Mouse (Mus musculus) forebrain, embryonic 13.5 days (tissue): ENCODE results near the gene Plin1. TPM values are rescaled to one million over a fixed set of nuclear protein-coding genes. Genes with fewer than 3 reads are reported as not detected.
A peak's percentile ranks its signal among the peaks of the same experiment; 100 is the strongest.

Source experiments
- ATAC-seq: fragments of 200-750 bp; cut with Nextera tagmentation; 2 replicates; pipeline ENCODE4 v1.8.0; 2017
- H3K27ac ChIP-seq: fragments of 300-500 bp; sonication (generic); 2 replicates; pipeline ENCODE4 v1.5.1; 2015; ENCODE audit warnings: inconsistent platforms, mild to moderate bottlenecking, moderate library complexity
- H3K27me3 ChIP-seq: fragments of 300-500 bp; sonication (generic); 2 replicates; pipeline ENCODE4 v1.6.1; 2015; ENCODE audit warnings: mild to moderate bottlenecking, inconsistent platforms
- H3K36me3 ChIP-seq: fragments of 300-500 bp; sonication (generic); 2 replicates; pipeline ENCODE4 v1.6.1; 2015; ENCODE audit warnings: mild to moderate bottlenecking, inconsistent platforms; ENCODE audit not compliant: poor library complexity, severe bottlenecking
- H3K4me1 ChIP-seq: fragments of 300-500 bp; sonication (generic); 2 replicates; pipeline ENCODE4 v1.6.1; 2015; ENCODE audit warnings: inconsistent platforms
- H3K4me2 ChIP-seq: fragments of 300-500 bp; sonication (generic); 2 replicates; pipeline ENCODE4 v1.6.1; 2015; ENCODE audit warnings: inconsistent platforms, mild to moderate bottlenecking, moderate library complexity
- H3K4me3 ChIP-seq: fragments of 300-500 bp; sonication (generic); 2 replicates; pipeline ENCODE4 v1.5.1; 2015; ENCODE audit warnings: mild to moderate bottlenecking, inconsistent platforms
- H3K9ac ChIP-seq: fragments of 300-500 bp; sonication (generic); 2 replicates; pipeline ENCODE4 v1.6.1; 2015; ENCODE audit warnings: mild to moderate bottlenecking, inconsistent platforms
- H3K9me3 ChIP-seq: fragments of 300-500 bp; sonication (generic); replicated peaks from 2 replicates; pipeline ENCODE4 v1.6.1; 2016; ENCODE audit warnings: inconsistent platforms
- WGBS: fragments of 180-500 bp; shearing (Covaris S2); methylation state at CpG from one replicate; pipeline ENCODE4 v1.1.7; 2015; 5-methylcytosine and 5-hydroxymethylcytosine counted together
- polyA plus RNA-seq: library from polyadenylated mRNA; unstranded; fragments of >200 nt; fragmentation: Nextera tagmentation; extraction: Ambion mirVana; gene quantifications from 2 replicates; pipeline ENCODE4 v1.2.1, GENCODE M21; 2015

Gene Plin1
- polyA plus RNA-seq, 1 experiment from 2014 or later = 0.21 TPM

DNA sequence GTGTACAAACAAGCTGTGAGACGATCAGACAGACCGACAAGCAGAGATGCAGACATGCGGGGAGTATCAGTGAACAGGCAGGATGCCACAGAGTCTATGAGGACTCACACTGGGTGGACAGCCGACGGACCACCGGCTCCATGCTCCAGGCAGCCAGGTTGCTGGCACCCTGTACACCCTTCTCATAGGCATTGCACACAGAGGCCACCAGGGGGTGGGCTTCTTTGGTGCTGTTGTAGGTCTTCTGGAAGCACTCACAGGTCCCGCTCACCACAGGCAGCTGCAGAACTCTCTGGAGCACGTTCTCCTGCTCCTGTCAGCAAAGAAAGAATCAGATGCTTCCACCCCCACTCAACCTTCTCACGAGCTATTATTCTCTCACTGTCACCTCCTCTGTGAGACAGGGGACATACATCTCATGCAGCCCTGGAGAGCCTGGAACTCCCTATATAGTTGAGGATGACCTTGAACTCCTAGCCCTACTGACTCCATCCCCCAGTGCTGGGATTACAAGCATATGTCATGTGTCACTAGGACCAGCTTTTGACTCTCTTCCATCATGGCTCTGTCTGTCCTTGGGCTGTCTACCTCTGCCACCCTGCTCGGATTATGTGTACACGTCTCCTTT is 2.8 kb downstream of the Plin1 start:
- peaks cover 4% of the 10 kb centered on the region; the same call in 1 of the 2 replicates for H3K36me3 ChIP-seq
- no peak overlapping the region for H3K27ac ChIP-seq
- H3K4me1 ChIP-seq = no peaks in the 10 kb centered on the region
- no peak overlapping the region for H3K4me2 ChIP-seq
- ATAC-seq = peak; percentile 37
- H3K27me3 ChIP-seq = 0 out of 2 replicates have a peak, but pooled peaks cover 2% of the 10 kb centered on the region
- H3K4me3 ChIP-seq = no peak overlapping the region
- H3K9ac ChIP-seq = no peak overlapping the region
- WGBS = 71% methylated on average over 11 of the region's 11 CpGs
- H3K9me3 ChIP-seq = no peaks in the 10 kb centered on the region

DNA sequence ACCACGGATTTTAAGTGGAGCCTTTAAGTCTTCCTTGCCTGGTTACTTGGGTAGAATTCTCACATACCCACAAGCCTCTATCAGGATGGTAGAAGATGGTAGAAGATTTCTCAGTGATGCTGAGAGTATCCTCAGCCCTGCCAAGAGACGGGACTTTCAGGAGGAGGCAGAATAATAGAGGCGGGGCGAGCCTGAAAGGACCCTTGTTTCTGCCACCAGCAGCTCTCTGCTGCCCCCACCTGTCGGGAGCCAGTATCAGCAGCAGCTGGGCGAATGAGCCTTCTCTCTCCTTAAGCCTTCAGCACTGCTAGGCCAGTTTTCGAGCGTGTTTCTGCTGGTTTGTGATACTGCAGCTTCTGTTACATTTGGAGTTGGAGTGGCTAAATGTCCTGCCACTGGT is 3.5 kb downstream of the Plin1 start:
- Histone ChIP-seq H3K4me1 (no peaks in the 10 kb centered on the region), H3K9ac (no peak overlapping the region), H3K27ac (no peak overlapping the region), H3K36me3 (no peaks in the 10 kb centered on the region), H3K4me2 (0 out of 2 replicates have a peak overlapping the region, but pooled peaks have one; percentile 10), H3K4me3 (no peak overlapping the region), H3K9me3 (no peaks in the 10 kb centered on the region), H3K27me3 (0 out of 2 replicates have a peak, but pooled peaks cover 2% of the 10 kb centered on the region)
- 4% methylated on average over 8 of the region's 8 CpGs for WGBS
- peak; percentile 54 for ATAC-seq

DNA sequence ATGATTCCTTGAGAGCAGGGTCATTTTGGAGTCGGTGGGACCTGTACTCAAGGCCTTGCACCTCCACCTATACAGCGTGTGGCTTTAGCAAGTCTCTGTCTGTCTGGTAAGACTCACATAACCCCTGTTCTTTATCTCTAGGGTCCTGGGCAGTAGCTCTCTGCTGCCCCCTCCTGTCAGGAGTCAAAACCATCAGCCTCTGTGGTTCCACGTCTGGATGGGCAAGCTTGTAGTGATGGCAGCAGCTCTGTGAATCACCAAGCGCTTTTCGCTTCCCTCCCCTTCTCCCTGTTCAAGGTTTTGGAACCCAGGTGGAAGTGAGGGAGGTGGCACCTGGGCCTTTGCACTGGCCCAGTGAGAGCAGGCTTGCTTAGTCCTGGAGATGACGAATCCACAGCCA is 4.5 kb downstream of the Plin1 start:
- 24% methylated on average over 6 of the region's 6 CpGs for WGBS
- Histone ChIP-seq H3K27ac (no peak overlapping the region), H3K4me1 (no peaks in the 10 kb centered on the region), H3K4me3 (no peak overlapping the region), H3K36me3 (no peaks in the 10 kb centered on the region), H3K9me3 (no peaks in the 10 kb centered on the region), H3K9ac (no peak overlapping the region), H3K27me3 (peaks cover 8% of the 10 kb centered on the region), H3K4me2 (no peak overlapping the region)
- peak; percentile 31; the same call in 1 of the 2 replicates for ATAC-seq

DNA sequence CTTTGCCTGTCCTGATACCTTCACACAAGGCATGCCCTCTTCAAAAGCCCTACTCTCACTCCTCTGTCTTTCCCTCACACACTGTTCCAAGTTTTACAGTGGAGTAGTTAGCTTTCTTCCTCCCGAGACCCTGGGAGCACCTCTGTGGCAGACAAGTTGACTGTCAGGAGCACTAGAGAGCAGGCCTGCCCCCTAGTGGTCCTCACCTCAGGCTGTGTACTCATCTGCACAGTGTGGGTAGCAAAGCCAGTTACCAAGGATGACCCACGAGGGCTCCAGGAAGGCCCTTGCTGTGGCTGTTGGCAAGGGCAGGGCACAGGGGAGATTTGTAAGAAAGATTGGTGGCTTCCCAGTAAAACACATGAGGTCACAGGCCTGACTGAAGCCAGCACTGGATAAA is 5.6 kb downstream of the Plin1 start:
- Histone ChIP-seq H3K4me1 (no peaks in the 10 kb centered on the region), H3K36me3 (no peaks in the 10 kb centered on the region), H3K9me3 (no peaks in the 10 kb centered on the region), H3K4me3 (no peak overlapping the region), H3K4me2 (no peak overlapping the region), H3K27ac (no peak overlapping the region), H3K9ac (no peak overlapping the region), H3K27me3 (peaks cover 19% of the 10 kb centered on the region)
- no peak for ATAC-seq
- WGBS = 18% methylated on average over 2 of the region's 2 CpGs

DNA sequence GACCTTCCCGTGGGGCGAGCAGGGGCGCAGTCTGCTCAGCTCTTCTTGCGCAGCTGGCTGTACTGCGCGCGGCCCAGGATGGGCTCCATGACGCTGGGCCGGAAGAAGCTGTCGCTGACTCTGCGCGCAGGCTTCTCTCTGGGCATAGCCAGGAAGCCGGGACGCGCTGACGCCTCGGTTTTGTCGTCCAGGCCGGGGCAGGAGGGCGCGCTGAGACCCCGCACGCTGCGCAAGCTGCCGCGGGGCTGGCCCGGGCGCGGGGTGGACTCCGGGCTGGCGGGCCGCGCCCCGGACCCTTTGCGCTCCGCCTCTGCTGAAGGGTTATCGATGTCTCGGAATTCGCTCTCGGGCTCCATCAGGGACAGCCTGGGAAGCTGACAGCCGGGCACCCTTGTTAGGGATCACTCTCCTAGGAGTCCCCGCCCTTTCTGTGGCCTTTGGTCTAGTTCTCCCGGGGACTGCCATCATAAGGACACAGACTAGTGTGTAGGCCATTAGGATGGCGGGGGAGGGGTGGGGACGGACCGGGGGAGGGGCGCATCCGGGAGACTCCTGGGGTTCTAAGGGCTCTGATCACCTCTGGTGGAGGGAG is 11.2 kb downstream of the Plin1 start:
- 0% methylated on average over 48 of the region's 48 CpGs for WGBS
- peak; percentile 83 for ATAC-seq
- Histone ChIP-seq H3K4me3 (peak overlapping the region; percentile 62), H3K9me3 (0 out of 2 replicates have a peak, but pooled peaks cover 3% of the 10 kb centered on the region), H3K27me3 (peaks cover 49% of the 10 kb centered on the region), H3K4me2 (peak overlapping the region; percentile 85), H3K27ac (no peak overlapping the region), H3K4me1 (peaks cover 4% of the 10 kb centered on the region; the same call in 1 of the 2 replicates), H3K9ac (peak overlapping the region; percentile 78), H3K36me3 (no peaks in the 10 kb centered on the region)

DNA sequence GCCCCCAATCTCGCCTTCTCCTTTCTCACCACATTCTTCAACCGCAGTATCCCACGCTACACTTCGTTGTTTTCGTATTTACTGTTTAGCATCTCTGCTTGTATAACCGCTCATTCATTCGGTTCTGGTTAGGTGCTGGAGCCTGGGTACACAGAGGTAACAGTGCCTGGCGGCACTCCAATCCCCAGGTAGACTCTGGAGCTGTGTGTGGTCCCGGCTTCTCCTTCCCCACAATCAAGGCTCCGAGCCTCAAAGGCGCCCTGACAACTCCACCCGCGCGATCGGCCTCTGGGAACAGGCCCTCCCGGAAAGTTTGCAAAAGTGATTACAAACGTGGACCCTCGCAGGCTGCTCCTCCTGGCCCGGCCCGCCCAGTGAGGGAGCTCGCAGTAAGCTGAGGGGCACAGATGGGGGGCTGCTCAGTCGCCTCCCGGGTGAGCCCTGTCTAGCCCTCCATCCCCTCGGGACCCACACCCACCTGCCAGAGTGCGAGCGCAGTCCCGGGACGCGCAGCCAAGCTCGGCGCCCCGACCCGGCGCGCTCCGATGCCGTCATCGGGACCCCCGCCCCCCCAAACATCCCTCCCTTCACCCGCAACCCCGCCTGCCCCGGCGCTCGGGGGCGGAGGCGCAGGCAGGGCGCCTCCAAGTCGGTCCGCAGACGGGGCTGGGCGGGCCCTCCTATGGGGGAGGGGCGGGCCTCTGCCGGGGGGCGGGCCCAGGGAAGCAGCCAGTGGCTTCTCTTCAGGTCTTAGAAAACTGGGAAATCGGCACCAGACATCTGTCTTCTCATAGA is 17.3 kb downstream of the Plin1 start, which contains the start of gene Kif7:
Gene Kif7, minus strand, starts transcription at position 534 of the 795 bp plus-strand sequence.
- peaks cover 22% of the 10 kb centered on the region for H3K4me1 ChIP-seq
- peak within 1 kb of the TSS; percentile 77 for H3K9ac ChIP-seq
- WGBS = 1% methylated on average over 49 of the region's 55 CpGs
- H3K27ac ChIP-seq = no peak within 1 kb of the TSS
- peak within 1 kb of the TSS; percentile 83 for H3K4me2 ChIP-seq
- H3K4me3 ChIP-seq = peak within 1 kb of the TSS; percentile 67
- 0 out of 2 replicates have a peak, but pooled peaks cover 3% of the 10 kb centered on the region for H3K9me3 ChIP-seq
- ATAC-seq = peak; percentile 91
- peaks cover 26% of the 10 kb centered on the region for H3K27me3 ChIP-seq
- H3K36me3 ChIP-seq = no peaks in the 10 kb centered on the region

DNA sequence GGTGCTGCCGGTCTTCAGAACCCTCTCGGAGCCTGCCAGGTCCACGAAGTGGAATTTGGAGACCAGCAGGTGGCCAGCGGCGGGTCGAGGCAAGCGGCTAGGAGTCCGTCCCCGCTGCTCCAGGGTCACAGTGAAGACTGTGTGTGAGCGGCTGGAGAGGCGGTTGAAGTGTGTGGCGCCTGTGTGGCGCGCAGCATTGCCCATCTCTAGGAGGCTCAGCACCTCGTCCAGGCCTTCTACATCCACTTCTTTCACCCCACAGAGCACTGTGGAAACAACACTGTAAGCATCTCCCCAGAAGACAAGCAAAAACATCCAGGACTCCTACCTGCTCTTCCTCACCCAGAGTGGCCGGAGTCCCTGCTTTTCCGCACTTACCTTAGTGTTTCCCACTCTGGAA is 21.9 kb downstream of the Plin1 start:
- Histone ChIP-seq H3K9ac (peak overlapping the region; percentile 62), H3K27ac (no peak overlapping the region), H3K9me3 (no peaks in the 10 kb centered on the region), H3K4me3 (peak overlapping the region; percentile 46), H3K4me2 (peak overlapping the region; percentile 70), H3K27me3 (peaks cover 11% of the 10 kb centered on the region; the same call in 1 of the 2 replicates), H3K36me3 (peaks cover 24% of the 10 kb centered on the region), H3K4me1 (peaks cover 24% of the 10 kb centered on the region)
- ATAC-seq = no peak
- WGBS = 35% methylated on average over 17 of the region's 17 CpGs

DNA sequence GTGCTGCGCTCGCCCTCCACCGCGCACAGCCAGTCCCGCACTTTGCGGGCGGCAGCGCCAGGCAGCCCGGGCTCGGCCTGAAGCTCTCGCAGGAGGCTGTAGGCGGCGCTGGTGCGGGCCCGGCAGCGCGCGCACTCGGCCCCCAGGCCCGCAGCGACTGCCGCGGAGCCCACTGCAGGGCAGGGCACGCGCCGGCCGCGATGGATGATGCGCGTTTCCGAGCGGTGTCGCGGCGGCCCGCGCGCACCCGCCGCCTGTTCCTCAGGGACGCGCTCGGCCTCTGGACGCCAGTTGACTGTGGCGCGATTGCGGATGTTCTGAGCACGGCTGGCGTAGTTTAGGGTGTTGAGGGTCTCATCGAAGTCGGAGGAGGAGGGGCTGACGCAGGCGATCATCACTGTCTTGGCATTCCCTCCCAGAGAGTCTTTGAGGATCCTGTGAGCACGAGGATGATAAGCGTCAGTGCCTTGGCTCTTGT is 22.5 kb downstream of the Plin1 start:
- Histone ChIP-seq H3K4me2 (peak overlapping the region; percentile 70), H3K9me3 (no peaks in the 10 kb centered on the region), H3K9ac (peak overlapping the region; percentile 62), H3K27me3 (peaks cover 11% of the 10 kb centered on the region; the same call in 1 of the 2 replicates), H3K4me1 (peaks cover 19% of the 10 kb centered on the region), H3K4me3 (peak overlapping the region; percentile 46), H3K27ac (no peak overlapping the region), H3K36me3 (peaks cover 24% of the 10 kb centered on the region)
- peak; percentile 92 for ATAC-seq
- WGBS = 2% methylated on average over 28 of the region's 55 CpGs

DNA sequence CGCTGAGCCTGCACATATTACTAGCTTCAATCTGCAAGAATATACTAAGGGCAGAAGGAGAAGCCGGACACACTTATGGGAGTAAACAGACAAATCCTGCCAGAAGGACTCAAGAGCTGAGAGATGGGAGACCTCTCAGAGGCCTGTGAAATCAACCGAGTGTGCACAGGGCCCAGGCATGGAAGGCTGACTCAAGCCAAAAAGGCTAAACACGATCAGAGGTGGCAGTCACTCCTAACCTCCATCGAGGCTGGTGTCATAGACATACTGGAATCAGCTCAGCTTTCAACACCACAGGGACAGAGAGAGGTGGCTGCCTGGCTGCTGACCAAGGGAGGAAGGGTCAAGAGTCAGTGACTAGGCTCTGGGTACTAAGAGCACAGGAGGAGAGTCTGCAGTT is 27.5 kb downstream of the Plin1 start:
- Histone ChIP-seq H3K4me3 (no peak overlapping the region), H3K9me3 (no peaks in the 10 kb centered on the region), H3K9ac (no peak overlapping the region), H3K4me2 (no peak overlapping the region), H3K27me3 (no peaks in the 10 kb centered on the region), H3K27ac (no peak overlapping the region), H3K36me3 (peaks cover 68% of the 10 kb centered on the region), H3K4me1 (peaks cover 5% of the 10 kb centered on the region; the same call in 1 of the 2 replicates)
- WGBS = 90% methylated on average over 5 of the region's 5 CpGs
- no peak for ATAC-seq

DNA sequence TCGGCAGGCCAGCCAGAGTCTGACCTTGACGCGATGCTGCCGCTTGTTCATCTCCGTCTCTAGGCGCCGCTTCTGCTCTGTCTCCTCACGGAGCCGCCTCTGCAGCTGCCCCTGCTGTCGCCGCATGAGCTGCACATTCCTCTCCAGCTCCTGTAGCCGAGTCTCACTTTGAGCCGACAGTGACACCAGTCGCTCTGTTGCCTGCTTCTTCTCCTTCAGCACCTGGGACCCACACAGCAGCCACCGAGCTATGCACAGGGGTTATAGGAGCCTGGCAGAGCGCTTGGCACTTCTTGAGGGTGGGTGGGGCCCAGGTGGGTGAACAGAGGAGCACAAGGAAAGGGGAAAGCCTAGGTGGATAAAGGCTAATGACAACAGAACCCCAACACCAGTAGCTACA is 29.9 kb downstream of the Plin1 start:
- WGBS = 84% methylated on average over 16 of the region's 16 CpGs
- H3K27me3 ChIP-seq = no peaks in the 10 kb centered on the region
- no peak overlapping the region for H3K4me2 ChIP-seq
- ATAC-seq = no peak
- no peak overlapping the region for H3K27ac ChIP-seq
- no peak overlapping the region for H3K4me3 ChIP-seq
- no peaks in the 10 kb centered on the region for H3K4me1 ChIP-seq
- H3K9me3 ChIP-seq = no peaks in the 10 kb centered on the region
- H3K36me3 ChIP-seq = peaks cover 82% of the 10 kb centered on the region
- H3K9ac ChIP-seq = no peak overlapping the region

DNA sequence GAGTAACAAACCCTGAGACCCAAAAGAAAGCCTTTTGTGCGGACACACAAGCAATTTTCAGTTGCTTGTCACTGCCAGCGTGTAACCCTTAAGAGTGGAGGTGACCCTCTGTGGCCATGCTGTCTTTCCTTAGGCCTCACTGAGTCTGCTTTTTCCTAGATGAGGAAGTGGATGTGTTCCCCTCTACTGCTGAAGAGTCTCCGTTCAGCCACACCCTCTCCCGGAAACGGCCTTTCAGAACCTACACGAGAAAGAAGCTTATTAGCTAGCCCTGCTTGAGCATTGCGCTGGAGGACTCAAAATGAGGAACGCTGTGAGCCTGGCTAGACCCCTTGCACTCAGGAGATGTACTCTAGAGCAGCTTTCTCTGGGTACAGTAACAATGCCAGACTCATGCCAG is 36.2 kb downstream of the Plin1 start:
- no peaks in the 10 kb centered on the region for H3K4me1 ChIP-seq
- ATAC-seq = no peak
- H3K27me3 ChIP-seq = no peaks in the 10 kb centered on the region
- H3K4me2 ChIP-seq = no peak overlapping the region
- H3K4me3 ChIP-seq = no peak overlapping the region
- WGBS = 86% methylated on average over 8 of the region's 8 CpGs
- no peaks in the 10 kb centered on the region for H3K9me3 ChIP-seq
- H3K36me3 ChIP-seq = peaks cover 94% of the 10 kb centered on the region
- no peak overlapping the region for H3K27ac ChIP-seq
- no peak overlapping the region for H3K9ac ChIP-seq

DNA sequence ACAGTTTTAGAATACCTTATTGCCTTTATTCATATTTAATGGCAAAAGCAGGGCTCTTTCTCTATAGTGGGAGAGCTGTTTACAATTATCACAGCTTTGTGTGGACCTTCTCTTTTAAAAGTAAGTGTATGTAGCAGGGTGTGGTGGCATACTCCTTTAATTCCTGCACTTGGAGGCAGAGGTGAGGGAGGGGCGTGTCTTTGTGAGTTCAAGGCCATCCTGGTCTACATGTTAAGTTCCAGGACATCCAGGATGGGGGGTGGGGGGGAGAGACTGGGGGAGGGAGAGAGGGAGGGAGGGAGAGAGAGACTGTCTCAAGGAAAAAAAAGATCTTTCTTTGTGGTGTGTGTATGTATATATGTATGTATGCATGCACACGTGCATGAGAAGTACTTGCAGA is 52.5 kb downstream of the Plin1 start:
- no peak overlapping the region for H3K9ac ChIP-seq
- no peaks in the 10 kb centered on the region for H3K9me3 ChIP-seq
- WGBS = 97% methylated on average over 2 of the region's 2 CpGs
- H3K4me2 ChIP-seq = no peak overlapping the region
- peaks cover 90% of the 10 kb centered on the region for H3K36me3 ChIP-seq
- H3K27ac ChIP-seq = no peak overlapping the region
- H3K4me3 ChIP-seq = no peak overlapping the region
- no peaks in the 10 kb centered on the region for H3K27me3 ChIP-seq
- H3K4me1 ChIP-seq = no peaks in the 10 kb centered on the region
- ATAC-seq = no peak
